ENCODE assay signal across 11 mouse cellular contexts in genomic region chr12:27019751-27020150, GRCm38 (mm10).
DNase-seq lines count a peak whose midpoint lies in the region; ATAC-seq lines count a peak whose summit lies in the region.
"Had no signal": no experiment of that assay in that cellular context is flagged by ENCODE, and none has a peak within 500 bp of the region (broad histone marks: within the 10 kb centered on the region; RNA-seq: fewer than 3 reads in every experiment).

No protein-coding gene starts in this region.

- no peak overlapping the region for H3K4me2 ChIP-seq in heart, embryonic 13.5 days
- no peak overlapping the region for H3K4me2 ChIP-seq in neural tube, embryonic 13.5 days
- H3K4me2 ChIP-seq in hindbrain, embryonic 14.5 days (replicated peaks) = no peak overlapping the region
- H3K4me2 ChIP-seq: liver, embryonic 12.5 days had no signal

- no peaks in the 10 kb centered on the region for H3K27me3 ChIP-seq in heart, embryonic 13.5 days (replicated peaks)
- no peaks in the 10 kb centered on the region for H3K27me3 ChIP-seq in neural tube, embryonic 13.5 days
- no peaks in the 10 kb centered on the region for H3K27me3 ChIP-seq in hindbrain, embryonic 14.5 days (ENCODE audit: control insufficient read depth, insufficient read depth, low read length)
- H3K27me3 ChIP-seq: liver, embryonic 12.5 days had no signal

- peaks cover 13% of the 10 kb centered on the region for H3K4me1 ChIP-seq in heart, embryonic 13.5 days
- peaks cover 23% of the 10 kb centered on the region for H3K4me1 ChIP-seq in neural tube, embryonic 13.5 days (replicated peaks)
- H3K4me1 ChIP-seq in hindbrain, embryonic 14.5 days (replicated peaks; ENCODE audit: control insufficient read depth, insufficient read depth, low read length) = peaks cover 18% of the 10 kb centered on the region
- H3K4me1 ChIP-seq: liver, embryonic 12.5 days had no signal

- H3K36me3 ChIP-seq in heart, embryonic 13.5 days = no peaks in the 10 kb centered on the region
- no peaks in the 10 kb centered on the region for H3K36me3 ChIP-seq in neural tube, embryonic 13.5 days
- H3K36me3 ChIP-seq in hindbrain, embryonic 14.5 days (replicated peaks; ENCODE audit: control insufficient read depth, insufficient read depth) = no peaks in the 10 kb centered on the region
- H3K36me3 ChIP-seq: liver, embryonic 12.5 days had no signal

- no peak overlapping the region for H3K9ac ChIP-seq in heart, embryonic 13.5 days
- no peak overlapping the region for H3K9ac ChIP-seq in neural tube, embryonic 13.5 days
- H3K9ac ChIP-seq in hindbrain, embryonic 14.5 days = no peak overlapping the region
- H3K9ac ChIP-seq: liver, embryonic 12.5 days had no signal

- no peaks in the 10 kb centered on the region for H3K9me3 ChIP-seq in heart, embryonic 13.5 days
- H3K9me3 ChIP-seq in neural tube, embryonic 13.5 days = no peaks in the 10 kb centered on the region
- H3K9me3 ChIP-seq in hindbrain, embryonic 14.5 days (ENCODE audit: control insufficient read depth, low read length) = no peaks in the 10 kb centered on the region
- H3K9me3 ChIP-seq: liver, embryonic 12.5 days had no signal

- no peak for ATAC-seq in heart, embryonic 13.5 days (ENCODE audit: extremely low read depth, insufficient number of reproducible peaks, low FRiP score, low TSS enrichment)
- no peak for ATAC-seq in neural tube, embryonic 13.5 days (ENCODE audit: low read depth)
- no peak for ATAC-seq in hindbrain, embryonic 14.5 days (ENCODE audit: low FRiP score)
- ATAC-seq: CD4-positive, CD25-positive, alpha-beta regulatory T cell, adult 4 months; liver, embryonic 12.5 days had no signal

- H3K4me3 ChIP-seq in heart, embryonic 13.5 days = no peak overlapping the region
- H3K4me3 ChIP-seq in neural tube, embryonic 13.5 days = no peak overlapping the region
- H3K4me3 ChIP-seq in hindbrain, embryonic 14.5 days (replicated peaks; ENCODE audit: low read length) = no peak overlapping the region
- H3K4me3 ChIP-seq: liver, embryonic 12.5 days; myocyte had no signal

- WGBS in heart, embryonic 13.5 days = 49% methylated on average over 4 of the region's 4 CpGs
- WGBS in neural tube, embryonic 13.5 days = 73% methylated on average over 4 of the region's 4 CpGs
- 58% methylated on average over 4 of the region's 4 CpGs for WGBS in hindbrain, embryonic 14.5 days

- H3K27ac ChIP-seq in heart, embryonic 13.5 days (replicated peaks) = peak overlapping the region; percentile 40
- H3K27ac ChIP-seq in neural tube, embryonic 13.5 days (replicated peaks) = peak overlapping the region; percentile 66
- 0 out of 2 replicates have a peak overlapping the region, but pooled peaks have one; percentile 33 for H3K27ac ChIP-seq in hindbrain, embryonic 14.5 days
- H3K27ac ChIP-seq: liver, embryonic 12.5 days had no signal

- no peak for DNase-seq in heart, adult 9 months (ENCODE audit: low spot score in 2 of 2)
- no peak for DNase-seq in neural tube, embryonic 10.5 days (ENCODE audit: extremely low spot score, low spot score)
- no peak for DNase-seq in hindbrain, embryonic 14.5 days (ENCODE audit: low spot score)
- no peak for DNase-seq in spleen, postnatal 36 days (ENCODE audit: low spot score in 2 of 2)
- DNase-seq in frontal cortex, postnatal 14 days (ENCODE audit: low spot score in 2 of 2) = no peak
- DNase-seq: lung, postnatal 4 days had no signal
